8 mouse cellular contexts compared by ENCODE assay signal in the genomic region with DNA sequence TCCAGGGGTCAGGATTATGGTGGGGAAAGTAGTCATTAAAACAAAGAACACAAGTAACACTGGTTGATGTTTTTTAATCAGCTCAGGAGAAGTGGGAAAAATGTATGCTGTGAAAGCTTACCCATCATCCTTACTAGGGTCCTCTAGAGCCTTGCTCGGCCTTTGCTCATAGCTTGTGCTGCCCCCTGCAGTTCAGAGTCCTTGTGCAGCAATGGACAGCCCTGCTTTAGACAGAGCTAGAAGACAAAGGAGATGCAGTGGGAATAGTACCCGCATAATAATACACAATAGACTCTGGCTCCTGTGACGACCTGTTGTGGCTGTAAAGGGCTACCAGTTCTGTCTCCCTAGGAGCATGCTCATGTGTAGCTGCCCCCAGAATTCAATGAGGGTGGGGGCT.
DNase-seq lines count a peak whose midpoint lies in the region; ATAC-seq and TF ChIP-seq lines count a peak whose summit lies in the region.

No protein-coding gene starts in this region.

- no peaks in the 10 kb centered on the region for H3K9me3 ChIP-seq in intestine, embryonic 14.5 days (ENCODE audit: control insufficient read depth, low read length)
- H3K9me3 ChIP-seq in intestine, embryonic 15.5 days: no peaks in the 10 kb centered on the region
- H3K9me3 ChIP-seq in ES-E14 (ENCODE audit: control insufficient read depth, insufficient read depth, low read depth, low read length): no peaks in the 10 kb centered on the region

- no peaks in the 10 kb centered on the region for H3K36me3 ChIP-seq in intestine, embryonic 14.5 days (ENCODE audit: control insufficient read depth, insufficient read depth, low read length)
- H3K36me3 ChIP-seq in intestine, embryonic 15.5 days: no peaks in the 10 kb centered on the region
- no peaks in the 10 kb centered on the region for H3K36me3 ChIP-seq in ES-E14 (ENCODE audit: control insufficient read depth, insufficient read depth, low read length, poor library complexity, severe bottlenecking)

- H3K27me3 ChIP-seq in intestine, embryonic 14.5 days (replicated peaks; ENCODE audit: control insufficient read depth, insufficient read depth, low read length): no peaks in the 10 kb centered on the region
- H3K27me3 ChIP-seq in intestine, embryonic 15.5 days (replicated peaks): no peaks in the 10 kb centered on the region

- peak; percentile 56 for DNase-seq in intestine, embryonic 14.5 days (ENCODE audit: low spot score)
- peak; percentile 55 for DNase-seq in ES-E14 (ENCODE audit: low read depth, low spot score)
- DNase-seq in embryo, embryonic 10 days (ENCODE audit: low spot score): peak; percentile 75
- peak; percentile 2 for DNase-seq in kidney, adult 11 months
- peak; percentile 51 for DNase-seq in lung, postnatal 14 days
- DNase-seq in thymus, adult 18-20 months: no peak

- no peak overlapping the region for H3K27ac ChIP-seq in intestine, embryonic 14.5 days (ENCODE audit: low read depth)
- no peak overlapping the region for H3K27ac ChIP-seq in intestine, embryonic 15.5 days
- H3K27ac ChIP-seq in ES-E14 (ENCODE audit: insufficient read depth, low read depth, low read length, poor library complexity, severe bottlenecking): no peak overlapping the region

- no peak overlapping the region for H3K4me2 ChIP-seq in intestine, embryonic 14.5 days (ENCODE audit: low read length)
- H3K4me2 ChIP-seq in intestine, embryonic 15.5 days (replicated peaks): no peak overlapping the region

- H3K9ac ChIP-seq in intestine, embryonic 14.5 days (ENCODE audit: low read length): no peak overlapping the region
- H3K9ac ChIP-seq in intestine, embryonic 15.5 days: no peak overlapping the region
- H3K9ac ChIP-seq in ES-E14 (ENCODE audit: insufficient read depth, low read depth, low read length, poor library complexity, severe bottlenecking): no peak overlapping the region

- 45% methylated on average over 3 of the region's 3 CpGs for WGBS in intestine, embryonic 14.5 days
- WGBS in intestine, embryonic 15.5 days: 35% methylated on average over 3 of the region's 3 CpGs

- H3K4me3 ChIP-seq in intestine, embryonic 14.5 days (ENCODE audit: low read depth, low read length): no peak overlapping the region
- H3K4me3 ChIP-seq in intestine, embryonic 15.5 days (replicated peaks): no peak overlapping the region
- H3K4me3 ChIP-seq in ES-E14 (ENCODE audit: insufficient read depth in 1 of 2, low read depth in 1 of 2, low read length in 2 of 2, poor library complexity in 1 of 2, severe bottlenecking in 1 of 2): no peak overlapping the region

- no peaks in the 10 kb centered on the region for H3K4me1 ChIP-seq in intestine, embryonic 14.5 days (replicated peaks; ENCODE audit: control insufficient read depth, insufficient read depth, low read length)
- no peaks in the 10 kb centered on the region for H3K4me1 ChIP-seq in intestine, embryonic 15.5 days (replicated peaks)
- H3K4me1 ChIP-seq in ES-E14 (ENCODE audit: control insufficient read depth in 2 of 2, insufficient read depth in 2 of 2, low read length in 2 of 2, poor library complexity in 1 of 2): no peaks in the 10 kb centered on the region; a peak in 1 of 4 replicates

- in situ Hi-C loops in ES-E14 (cut with MboI; ENCODE audit: low sequenced_read_pairs in 2 of 2, unreplicated experiment in 2 of 2): no loop called here

- no peak for ATAC-seq in intestine, embryonic 14.5 days (replicated peaks; ENCODE audit: low FRiP score, low TSS enrichment, low read depth)
- no peak for ATAC-seq in intestine, embryonic 15.5 days
- ATAC-seq in erythroid progenitor cell, adult 5-6 weeks (replicated peaks; ENCODE audit: low FRiP score, poor library complexity, severe bottlenecking): no peak

TF ChIP-seq in ES-E14, 5 proteins besides CTCF, POLR2A, EP300 and RAD21:
- TF ChIP-seq ZNF384 (IDR thresholded peaks at IDR 0.05; ENCODE audit: low read depth, low read length) (no peak), HCFC1 (IDR thresholded peaks at IDR 0.05; ENCODE audit: borderline replicate concordance, insufficient read depth, low read length) (no peak), CHD2 (IDR thresholded peaks at IDR 0.05; ENCODE audit: low read depth, low read length) (no peak), ZC3H11A (IDR thresholded peaks at IDR 0.05; ENCODE audit: borderline replicate concordance, low read depth, low read length) (peak; percentile 56; the same call in 1 of the 2 replicates), MAFK (IDR thresholded peaks at IDR 0.05; ENCODE audit: insufficient read depth, low read depth, low read length) (no peak)
TF ChIP-seq in ES-E14: peak in this region for 1.

Comparison
In these comparisons a context has a peak if more than half of its experiments do, and no peak if none do; other contexts are left out.
1. DNase-seq: peak in intestine, embryonic 14.5 days (single experiment), ES-E14 (single experiment), embryo, embryonic 10 days (single experiment), kidney, adult 11 months (single experiment) and lung, postnatal 14 days (single experiment); none in thymus, adult 18-20 months (0 of 2).